Mouse (Mus musculus) adrenal gland, postnatal 10 days (tissue): ENCODE results near the gene Fndc9. TPM values are rescaled to one million over a fixed set of nuclear protein-coding genes. Genes with fewer than 3 reads are reported as not detected.

Experiments
- DNase-seq: peaks from one replicate; pipeline ENCODE4 v3.0.0; 2021; ENCODE audit warnings: mixed read lengths
- long read RNA-seq, 2 experiments: library from polyadenylated mRNA; stranded (forward); transcript quantifications; one replicate each; pipeline ENCODE4 v2.0.0; 2021
- total RNA-seq, 2 experiments: library from RNA; stranded (reverse); gene quantifications; 2 replicates each; pipeline ENCODE4 v1.2.3; 2021

The Fndc9 gene
- total RNA-seq: not detected
- long read RNA-seq, experiment 1, partial matches to known transcripts: 0 of 1 reads
- long read RNA-seq, experiment 1, other reads (novel, unspliced or antisense): 1 of 1 reads
- long read RNA-seq, experiment 2, partial matches to known transcripts: 0 of 2 reads
- long read RNA-seq, experiment 2, other reads (novel, unspliced or antisense): 2 of 2 reads

GRCm38 (mm10) chr11:46235334-46235733, at the start of gene Fndc9:
Gene Fndc9 (plus strand): TSS chr11:46235531.
- no peak for DNase-seq

GRCm38 (mm10) chr11:46188283-46188682, 47.0 kb upstream of the Fndc9 start:
- no peak for DNase-seq

- DNase-seq: no peak
These were observed 41.2 kb upstream of the Fndc9 start for GRCm38 (mm10) chr11:46194175-46194574.

GRCm38 (mm10) chr11:46200664-46201063, 34.7 kb upstream of the Fndc9 start:
- no peak for DNase-seq

- DNase-seq: no peak
These were observed 33.4 kb upstream of the Fndc9 start for GRCm38 (mm10) chr11:46201636-46202546.

- no peak for DNase-seq
These were observed 32.8 kb upstream of the Fndc9 start for GRCm38 (mm10) chr11:46202547-46202887.

GRCm38 (mm10) chr11:46204841-46205240, 30.5 kb upstream of the Fndc9 start:
- no peak for DNase-seq

GRCm38 (mm10) chr11:46205639-46206409, 29.5 kb upstream of the Fndc9 start:
- DNase-seq: no peak

GRCm38 (mm10) chr11:46209884-46210283, 25.4 kb upstream of the Fndc9 start:
- no peak for DNase-seq

- no peak for DNase-seq
These were observed 23.5 kb upstream of the Fndc9 start for GRCm38 (mm10) chr11:46211858-46212257.

GRCm38 (mm10) chr11:46213844-46214243, 21.5 kb upstream of the Fndc9 start:
- DNase-seq: no peak

GRCm38 (mm10) chr11:46214368-46215230, 20.7 kb upstream of the Fndc9 start:
- no peak for DNase-seq

GRCm38 (mm10) chr11:46215354-46215753, 20.0 kb upstream of the Fndc9 start:
- peak; percentile 65 for DNase-seq

GRCm38 (mm10) chr11:46216669-46217068, 18.7 kb upstream of the Fndc9 start:
- peak; percentile 40 for DNase-seq

- DNase-seq: no peak
These were observed 17.6 kb upstream of the Fndc9 start for GRCm38 (mm10) chr11:46217686-46218085.

- DNase-seq: no peak
These were observed 16.7 kb upstream of the Fndc9 start for GRCm38 (mm10) chr11:46218584-46218983.

- DNase-seq: no peak
These were observed 16.0 kb upstream of the Fndc9 start for GRCm38 (mm10) chr11:46219380-46219779.

- DNase-seq: no peak
These were observed 15.1 kb upstream of the Fndc9 start for GRCm38 (mm10) chr11:46220211-46220610.

- no peak for DNase-seq
These were observed 11.8 kb upstream of the Fndc9 start for GRCm38 (mm10) chr11:46223575-46223974.

- no peak for DNase-seq
These were observed 10.0 kb upstream of the Fndc9 start for GRCm38 (mm10) chr11:46225345-46225744.

GRCm38 (mm10) chr11:46230184-46230583, 5.1 kb upstream of the Fndc9 start:
- DNase-seq: no peak

GRCm38 (mm10) chr11:46232803-46233202, 2.5 kb upstream of the Fndc9 start:
- no peak for DNase-seq
